Comparison of ENCODE assay signal across 18 mouse cellular contexts in the genomic region with DNA sequence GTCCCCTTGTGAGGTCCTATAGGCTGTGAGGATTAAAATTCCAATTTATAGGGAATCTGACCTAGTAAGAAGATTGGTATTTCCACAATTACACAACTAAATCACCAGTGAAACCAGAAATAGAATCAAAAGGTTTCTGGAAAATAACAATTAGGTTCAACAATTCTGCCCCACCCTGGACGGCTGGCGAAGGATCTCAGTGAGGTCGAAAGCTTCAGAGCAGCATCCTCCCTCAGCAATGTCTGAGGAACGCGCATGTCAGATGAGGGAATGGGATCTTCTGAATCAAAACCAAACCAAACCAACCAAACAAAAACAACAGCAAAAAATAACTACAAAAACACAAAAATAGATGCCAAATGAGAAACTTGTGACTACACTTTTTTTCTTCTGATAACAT. TPM values are rescaled to one million over a fixed set of nuclear protein-coding genes. Genes with fewer than 3 reads are reported as not detected.
DNase-seq lines count a peak whose midpoint lies in the region; TF ChIP-seq lines count a peak whose summit lies in the region.
"Had no signal": no experiment of that assay in that cellular context is flagged by ENCODE, and none has a peak within 500 bp of the region (broad histone marks: within the 10 kb centered on the region; RNA-seq: fewer than 3 reads in every experiment).

No protein-coding gene starts in this region.

- intact Hi-C loops in heart, adult 2 months (cut with DNase I), result no loop called here
- intact Hi-C loops in left cerebral cortex, adult 2 months (cut with DNase I), result no loop called here
- intact Hi-C loops in left cerebral cortex, postnatal 36 days (cut with DNase I), result no loop called here

- H3K9ac ChIP-seq in heart, adult 2 months (ENCODE audit: low read depth, low read length), result no peak overlapping the region
- H3K9ac ChIP-seq: forebrain, embryonic 13.5 days; hindbrain, embryonic 13.5 days had no signal

- 56% methylated on average over 5 of the region's 5 CpGs for WGBS in heart, adult 2 months

- TF ChIP-seq POLR2A in heart, adult 2 months (IDR thresholded peaks at IDR 0.05; ENCODE audit: insufficient read depth, low read depth, low read length), result no peak

- H3K36me3 ChIP-seq in heart, adult 2 months (ENCODE audit: control insufficient read depth, insufficient read depth, low read length), result peaks cover 75% of the 10 kb centered on the region
- H3K36me3 ChIP-seq: forebrain, embryonic 10.5 days; hindbrain, embryonic 10.5 days; hindbrain, embryonic 13.5 days had no signal

- peak; percentile 14 for DNase-seq in gastrocnemius, adult 18-20 months (ENCODE audit: low spot score)
- no peak for DNase-seq in gastrocnemius, postnatal 4 days (ENCODE audit: low spot score in 2 of 2)
- DNase-seq in heart, adult 2 months, result no peak
- no peak for DNase-seq in heart, adult 8-10 months (ENCODE audit: low spot score)
- no peak for DNase-seq in left cerebral cortex, adult 2 months (ENCODE audit: extremely low spot score in 1 of 2, low spot score in 2 of 2)
- DNase-seq in left cerebral cortex, postnatal 36 days (ENCODE audit: low spot score in 2 of 2), result no peak
- DNase-seq: adrenal gland, adult 8-10 months; adrenal gland, postnatal 25 days; cerebellum, adult 18-20 months; cerebellum, adult 9-10 months; cerebellum, postnatal 14 days; gastrocnemius, postnatal 10 days; gastrocnemius, postnatal 36 days had no signal

- H3K27me3 ChIP-seq in heart, adult 2 months (ENCODE audit: control insufficient read depth, insufficient read depth, low read length), result no peaks in the 10 kb centered on the region
- H3K27me3 ChIP-seq: forebrain, embryonic 13.5 days; hindbrain, embryonic 13.5 days had no signal

- 0 out of 2 replicates have a peak, but pooled peaks have one; percentile 60 for TF ChIP-seq EP300 in heart, adult 2 months (IDR thresholded peaks at IDR 0.05; ENCODE audit: insufficient read depth, low read depth, low read length)

- peaks cover 36% of the 10 kb centered on the region for H3K4me1 ChIP-seq in heart, adult 2 months (ENCODE audit: control insufficient read depth, insufficient read depth, low read length)
- peaks cover 45% of the 10 kb centered on the region for H3K4me1 ChIP-seq in brown adipose tissue, adult 24 weeks (ENCODE audit: control insufficient read depth, insufficient read depth, insufficient read length, low read length)

- H3K4me3 ChIP-seq in heart, adult 2 months, result no peak overlapping the region
- H3K4me3 ChIP-seq in left cerebral cortex, adult 2 months, result no peak overlapping the region
- H3K4me3 ChIP-seq in brown adipose tissue, adult 24 weeks (ENCODE audit: insufficient read depth, low read depth, low read length), result no peak overlapping the region
- H3K4me3 ChIP-seq: forebrain, embryonic 10.5 days; forebrain, embryonic 13.5 days; hindbrain, embryonic 10.5 days; hindbrain, embryonic 13.5 days had no signal

- peaks cover 17% of the 10 kb centered on the region for H3K79me2 ChIP-seq in heart, adult 2 months (replicated peaks; ENCODE audit: control insufficient read depth, insufficient read depth, low read length)

- H3K27ac ChIP-seq in heart, adult 2 months, result peak overlapping the region; percentile 52
- H3K27ac ChIP-seq in left cerebral cortex, adult 2 months, result 0 out of 2 replicates have a peak overlapping the region, but pooled peaks have one; percentile 6
- peak overlapping the region; percentile 13; the same call in 1 of the 2 replicates for H3K27ac ChIP-seq in brown adipose tissue, adult 24 weeks (replicated peaks; ENCODE audit: low read depth, low read length)
- H3K27ac ChIP-seq: forebrain, embryonic 10.5 days; forebrain, embryonic 13.5 days; hindbrain, embryonic 10.5 days had no signal

- TF ChIP-seq CTCF in heart, adult 2 months (IDR thresholded peaks at IDR 0.05), result no peak
- TF ChIP-seq CTCF in left cerebral cortex, adult 2 months (IDR thresholded peaks at IDR 0.05), result no peak

RNA-seq across cellular contexts. Expression of a gene that starts 29.1 kb away (rescaled TPM):
- 1 to 10 TPM; 5.8 to 8.1 TPM for total RNA-seq in gastrocnemius, adult 18-20 months (2021)
- 10 to 100 TPM; 21.0 to 26.6 TPM for total RNA-seq in gastrocnemius, postnatal 4 days (2021)
- 10 to 100 TPM; 18.4 to 18.9 TPM for total RNA-seq in heart, adult 2 months (2021)
- 10.3 and 15.7 TPM in 2 replicates for polyA plus RNA-seq in heart, adult 2 months (2012; rRNA removed)
- total RNA-seq in heart, adult 8-10 months (2022), result 10 to 100 TPM; 12.4 to 17.4 (median 16.4) TPM
- total RNA-seq in left cerebral cortex, adult 2 months (2021), result 10 to 100 TPM; 41.1 to 46.5 TPM
- 10 to 100 TPM; 39.8 to 45.0 TPM for total RNA-seq in left cerebral cortex, postnatal 36 days (2021)
- polyA plus RNA-seq in brown adipose tissue, adult 24 weeks (2012; ENCODE audit: insufficient read depth, insufficient read length, missing spikeins), result 3.5 and 5.8 TPM in 2 replicates
